Mouse (Mus musculus): Measurements from ENCODE around the gene Got2.

- TF ChIP-seq CTCF (IDR thresholded peaks at IDR 0.05; ENCODE audit: borderline replicate concordance, extremely low read depth, insufficient read depth, insufficient read length) (no peak), POLR2A (IDR thresholded peaks at IDR 0.05; ENCODE audit: borderline replicate concordance, extremely low read depth, insufficient read depth, insufficient read length, poor library complexity, severe bottlenecking) (no peak)
These were observed 6.2 kb downstream of the Got2 start for GRCm38 (mm10) chr8:95882191-95882590.

Measured in brain, embryonic 14.5 days (tissue).